ENCODE assay signal across 27 mouse cellular contexts in genomic region chr10:67474336-67474735, GRCm38 (mm10).
DNase-seq lines count a peak whose midpoint lies in the region; ATAC-seq and TF ChIP-seq lines count a peak whose summit lies in the region.
"Had no signal": no experiment of that assay in that cellular context is flagged by ENCODE, and none has a peak within 500 bp of the region (broad histone marks: within the 10 kb centered on the region; RNA-seq: fewer than 3 reads in every experiment).

No protein-coding gene starts in this region.

- H3K4me3 ChIP-seq in limb, embryonic 14.5 days (replicated peaks; ENCODE audit: low read length), result no peak overlapping the region
- H3K4me3 ChIP-seq in limb, embryonic 10.5 days, result no peak overlapping the region
- no peak overlapping the region for H3K4me3 ChIP-seq in forebrain, embryonic 14.5 days (ENCODE audit: low read depth, low read length)
- H3K4me3 ChIP-seq: embryonic facial prominence, embryonic 13.5 days; forebrain, embryonic 10.5 days; hindbrain, embryonic 10.5 days; hindbrain, embryonic 15.5 days; lung, embryonic 15.5 days; midbrain, embryonic 10.5 days; neural tube, embryonic 12.5 days had no signal

- H3K9ac ChIP-seq in limb, embryonic 14.5 days (ENCODE audit: low read depth, low read length, severe bottlenecking), result no peak overlapping the region
- H3K9ac ChIP-seq in forebrain, embryonic 14.5 days (ENCODE audit: low read length), result no peak overlapping the region
- H3K9ac ChIP-seq: embryonic facial prominence, embryonic 13.5 days; hindbrain, embryonic 15.5 days; liver, embryonic 14.5 days; lung, embryonic 15.5 days; neural tube, embryonic 12.5 days had no signal

- no peaks in the 10 kb centered on the region for H3K27me3 ChIP-seq in limb, embryonic 14.5 days (ENCODE audit: control insufficient read depth, insufficient read depth, low read length)
- H3K27me3 ChIP-seq in limb, embryonic 10.5 days (ENCODE audit: low read depth, poor library complexity, severe bottlenecking), result no peaks in the 10 kb centered on the region
- H3K27me3 ChIP-seq in forebrain, embryonic 14.5 days (replicated peaks; ENCODE audit: control insufficient read depth, insufficient read depth, low read length), result no peaks in the 10 kb centered on the region
- H3K27me3 ChIP-seq: CH12.LX; embryonic facial prominence, embryonic 13.5 days; hindbrain, embryonic 15.5 days; lung, embryonic 15.5 days; neural tube, embryonic 12.5 days had no signal

- no peak overlapping the region for H3K4me2 ChIP-seq in limb, embryonic 14.5 days (replicated peaks; ENCODE audit: low read depth, low read length, severe bottlenecking)
- H3K4me2 ChIP-seq in forebrain, embryonic 14.5 days (ENCODE audit: low read length), result no peak overlapping the region
- H3K4me2 ChIP-seq: embryonic facial prominence, embryonic 13.5 days; hindbrain, embryonic 15.5 days; lung, embryonic 15.5 days; neural tube, embryonic 12.5 days had no signal

- H3K36me3 ChIP-seq in limb, embryonic 14.5 days (ENCODE audit: control insufficient read depth, insufficient read depth, low read length), result no peaks in the 10 kb centered on the region
- no peaks in the 10 kb centered on the region for H3K36me3 ChIP-seq in limb, embryonic 10.5 days
- H3K36me3 ChIP-seq in forebrain, embryonic 14.5 days (ENCODE audit: control insufficient read depth, insufficient read depth, low read length), result no peaks in the 10 kb centered on the region
- H3K36me3 ChIP-seq: embryonic facial prominence, embryonic 13.5 days; forebrain, embryonic 10.5 days; hindbrain, embryonic 10.5 days; hindbrain, embryonic 15.5 days; lung, embryonic 15.5 days; midbrain, embryonic 10.5 days; neural tube, embryonic 12.5 days had no signal

- H3K27ac ChIP-seq in limb, embryonic 14.5 days (replicated peaks; ENCODE audit: low read depth, low read length), result no peak overlapping the region
- no peak overlapping the region for H3K27ac ChIP-seq in limb, embryonic 10.5 days
- H3K27ac ChIP-seq in forebrain, embryonic 14.5 days (ENCODE audit: low read depth, low read length), result no peak overlapping the region
- H3K27ac ChIP-seq: embryonic facial prominence, embryonic 13.5 days; forebrain, embryonic 10.5 days; hindbrain, embryonic 10.5 days; hindbrain, embryonic 15.5 days; liver, embryonic 14.5 days; lung, embryonic 15.5 days; midbrain, embryonic 10.5 days; neural tube, embryonic 12.5 days had no signal

- no peaks in the 10 kb centered on the region for H3K4me1 ChIP-seq in limb, embryonic 14.5 days (ENCODE audit: control insufficient read depth, insufficient read depth, low read length)
- H3K4me1 ChIP-seq in limb, embryonic 10.5 days, result no peaks in the 10 kb centered on the region
- no peaks in the 10 kb centered on the region for H3K4me1 ChIP-seq in forebrain, embryonic 14.5 days (ENCODE audit: control insufficient read depth, insufficient read depth, low read length)
- H3K4me1 ChIP-seq: embryonic facial prominence, embryonic 13.5 days; hindbrain, embryonic 15.5 days; lung, embryonic 15.5 days; midbrain, embryonic 10.5 days; neural tube, embryonic 12.5 days had no signal

- DNase-seq in limb, embryonic 14.5 days (ENCODE audit: low spot score), result peak; percentile 30
- no peak for DNase-seq in limb, embryonic 10.5 days (ENCODE audit: low spot score)
- DNase-seq in adipocyte (ENCODE audit: low spot score), result peak; percentile 33
- DNase-seq in kidney, postnatal 10 days, result peak; percentile 14
- no peak for DNase-seq in forebrain, embryonic 14.5 days (ENCODE audit: low spot score)
- no peak for DNase-seq in heart, adult 18-20 months
- DNase-seq: adrenal gland, postnatal 14 days; cerebellum, adult 18-20 months; gastrocnemius, postnatal 10 days; heart, postnatal 14 days; layer of hippocampus, postnatal 36 days; left cerebral cortex, postnatal 4 days; liver; right cerebral cortex, postnatal 4 days; thymus, postnatal 4 days had no signal

- no peak for ATAC-seq in limb, embryonic 14.5 days (ENCODE audit: low FRiP score, low read depth)
- no peak for ATAC-seq in forebrain, embryonic 14.5 days
- ATAC-seq: forebrain, embryonic 16.5 days; inflammation-experienced regulatory T-cells, adult 6 months; midbrain, embryonic 16.5 days had no signal

- 66% methylated on average over 2 of the region's 2 CpGs for WGBS in limb, embryonic 14.5 days
- WGBS in limb, embryonic 10.5 days, result 90% methylated on average over 2 of the region's 2 CpGs
- WGBS in forebrain, embryonic 14.5 days, result 83% methylated on average over 2 of the region's 2 CpGs

- no peak for TF ChIP-seq POLR2A in limb, embryonic 14.5 days (IDR thresholded peaks at IDR 0.05; ENCODE audit: borderline replicate concordance, extremely low read depth, insufficient read depth, insufficient read length)

- no peaks in the 10 kb centered on the region for H3K9me3 ChIP-seq in limb, embryonic 14.5 days (ENCODE audit: control insufficient read depth, low read length)
- no peaks in the 10 kb centered on the region for H3K9me3 ChIP-seq in limb, embryonic 10.5 days (replicated peaks)
- no peaks in the 10 kb centered on the region for H3K9me3 ChIP-seq in forebrain, embryonic 14.5 days (replicated peaks; ENCODE audit: control insufficient read depth, low read length)
- H3K9me3 ChIP-seq: embryonic facial prominence, embryonic 13.5 days; forebrain, embryonic 10.5 days; hindbrain, embryonic 10.5 days; hindbrain, embryonic 15.5 days; lung, embryonic 15.5 days; midbrain, embryonic 10.5 days; neural tube, embryonic 12.5 days had no signal

Comparison
In these comparisons a context has a peak if more than half of its experiments do, and no peak if none do; other contexts are left out.
1. DNase-seq: peak in limb, embryonic 14.5 days (single experiment), adipocyte (single experiment) and kidney, postnatal 10 days (single experiment); none in limb, embryonic 10.5 days (single experiment), forebrain, embryonic 14.5 days (single experiment) and heart, adult 18-20 months (0 of 2).